8 mouse cellular contexts compared by ENCODE assay signal in genomic region chr17:63430395-63431075, GRCm38 (mm10).
DNase-seq lines count a peak whose midpoint lies in the region; ATAC-seq lines count a peak whose summit lies in the region.

No protein-coding gene starts in this region.

- no peak for DNase-seq in heart, postnatal 10 days
- peak; percentile 29 for DNase-seq in c-Kit-positive CD71-negative TER-119-negative erythroid progenitor cells, embryonic 14.5 days (ENCODE audit: low read depth)
- DNase-seq in right cerebral cortex, postnatal 25 days, result no peak
- DNase-seq in ovary, postnatal 14 days (ENCODE audit: low spot score), result no peak
- DNase-seq in ovary, postnatal 36 days (ENCODE audit: low spot score), result no peak

- WGBS in heart, embryonic 11.5 days (ENCODE audit: insufficient replicate concordance), result 45% methylated on average over 17 of the region's 17 CpGs
- WGBS in midbrain, embryonic 12.5 days, result 76% methylated on average over 17 of the region's 17 CpGs

- no peaks in the 10 kb centered on the region for H3K36me3 ChIP-seq in heart, embryonic 11.5 days (ENCODE audit: control insufficient read depth, insufficient read depth, low read length)
- H3K36me3 ChIP-seq in midbrain, embryonic 12.5 days, result no peaks in the 10 kb centered on the region

- peak overlapping the region; percentile 18 for H3K4me3 ChIP-seq in heart, embryonic 11.5 days (ENCODE audit: low read depth, low read length)
- no peak overlapping the region for H3K4me3 ChIP-seq in midbrain, embryonic 12.5 days

- no peak for ATAC-seq in heart, embryonic 11.5 days (replicated peaks; ENCODE audit: insufficient number of reproducible peaks, low FRiP score, low TSS enrichment)
- peak; percentile 38 for ATAC-seq in inflammation-experienced regulatory T-cells, adult 6 months
- no peak for ATAC-seq in midbrain, embryonic 12.5 days (ENCODE audit: low FRiP score, low read depth)

- H3K9me3 ChIP-seq in heart, embryonic 11.5 days (replicated peaks; ENCODE audit: control insufficient read depth, low read length), result no peaks in the 10 kb centered on the region
- no peaks in the 10 kb centered on the region for H3K9me3 ChIP-seq in midbrain, embryonic 12.5 days

- H3K27ac ChIP-seq in heart, embryonic 11.5 days (ENCODE audit: low read depth, low read length), result no peak overlapping the region
- no peak overlapping the region for H3K27ac ChIP-seq in midbrain, embryonic 12.5 days (replicated peaks)

- intact Hi-C loops in heart, postnatal 10 days (cut with DNase I), result no loop called here

- peak overlapping the region; percentile 49 for H3K4me2 ChIP-seq in heart, embryonic 11.5 days
- peak overlapping the region; percentile 23 for H3K4me2 ChIP-seq in midbrain, embryonic 12.5 days (replicated peaks)

- H3K27me3 ChIP-seq in heart, embryonic 11.5 days (ENCODE audit: control insufficient read depth, insufficient read depth, low read length), result no peaks in the 10 kb centered on the region
- no peaks in the 10 kb centered on the region for H3K27me3 ChIP-seq in midbrain, embryonic 12.5 days

- no peak overlapping the region for H3K9ac ChIP-seq in heart, embryonic 11.5 days (ENCODE audit: low read depth, low read length)
- no peak overlapping the region for H3K9ac ChIP-seq in midbrain, embryonic 12.5 days (replicated peaks)

- H3K4me1 ChIP-seq in heart, embryonic 11.5 days (ENCODE audit: control insufficient read depth, insufficient read depth, low read length), result no peaks in the 10 kb centered on the region; the same call in 1 of the 2 replicates
- H3K4me1 ChIP-seq in midbrain, embryonic 12.5 days, result no peaks in the 10 kb centered on the region
